Mouse (Mus musculus) liver, embryonic 14.5 days (tissue): ENCODE measurements around the gene Tnxb. TPM values are rescaled to one million over a fixed set of nuclear protein-coding genes. Genes with fewer than 3 reads are reported as not detected.
"Not testable (repeated sequence)": the region's sequence is repeated elsewhere in the genome, so short reads cannot be mapped to it uniquely, and the experiment has no call there.

Experiments used
- ATAC-seq: fragments of 200-750 bp; cut with Nextera tagmentation; 2 replicates; pipeline ENCODE4 v1.8.0; 2017; ENCODE audit warnings: moderate number of reproducible peaks, mild to moderate bottlenecking, moderate library complexity; ENCODE audit not compliant: insufficient read depth
- DNase-seq, 3 experiments: peaks; one replicate each; pipeline ENCODE4 v3.0.0-alpha.2; 2012 to 2013; ENCODE audit warnings: low read depth in 3 of 3, low spot score in 3 of 3
- H3K27ac ChIP-seq: fragments of 300-500 bp; sonication (generic); 2 replicates; pipeline ENCODE4 v1.5.1; 2014; ENCODE audit warnings: moderate library complexity, mild to moderate bottlenecking, control low read depth, inconsistent platforms
- H3K27me3 ChIP-seq: fragments of 300-500 bp; sonication (generic); 2 replicates; pipeline ENCODE4 v1.6.1; 2014; ENCODE audit warnings: mild to moderate bottlenecking, low read length, moderate library complexity; ENCODE audit not compliant: control insufficient read depth, insufficient read depth
- H3K36me3 ChIP-seq: fragments of 300-500 bp; sonication (generic); replicated peaks from 2 replicates; pipeline ENCODE4 v1.6.1; 2014; ENCODE audit warnings: low read depth; ENCODE audit not compliant: control insufficient read depth, insufficient read depth
- H3K4me1 ChIP-seq, 2 experiments: fragments of 200-500 bp in 1 of 2; fragments of 300-500 bp in 1 of 2; sonication (generic) in 1 of 2; replicated peaks; 2 replicates each; pipeline ENCODE4 v1.6.1; 2012 to 2014; ENCODE audit warnings: antibody characterized with exemption in 1 of 2, inconsistent platforms in 1 of 2, low read length in 1 of 2; ENCODE audit not compliant: control insufficient read depth in 2 of 2, insufficient read depth in 2 of 2
- H3K4me2 ChIP-seq: fragments of 300-500 bp; sonication (generic); 2 replicates; pipeline ENCODE4 v1.6.1; 2014; ENCODE audit warnings: low read depth, mild to moderate bottlenecking, control low read depth, moderate library complexity
- H3K4me3 ChIP-seq, 2 experiments: fragments of 200-500 bp in 1 of 2; fragments of 300-500 bp in 1 of 2; sonication (generic) in 1 of 2; 2 replicates each; pipeline ENCODE4 v1.5.1; 2012 to 2014; ENCODE audit warnings: low read depth in 2 of 2, low read length in 2 of 2, mild to moderate bottlenecking in 2 of 2, control low read depth in 1 of 2, inconsistent platforms in 1 of 2, moderate library complexity in 1 of 2; ENCODE audit not compliant: insufficient read depth in 1 of 2
- H3K9ac ChIP-seq: fragments of 300-500 bp; sonication (generic); replicated peaks from 2 replicates; pipeline ENCODE4 v1.6.1; 2014; ENCODE audit warnings: mild to moderate bottlenecking, control low read depth, moderate library complexity
- H3K9me3 ChIP-seq: fragments of 300-500 bp; sonication (generic); 2 replicates; pipeline ENCODE4 v1.6.1; 2016; ENCODE audit warnings: low read length, mixed read lengths; ENCODE audit not compliant: control insufficient read depth
- CTCF ChIP-seq: IDR thresholded peaks from 2 replicates; pipeline ENCODE4 v1.5.1; 2016; ENCODE audit warnings: antibody characterized with exemption, low read depth, control low read depth
- EP300 ChIP-seq: IDR thresholded peaks from 2 replicates; pipeline ENCODE4 v1.6.1; 2016; ENCODE audit warnings: antibody characterized with exemption, low read depth
- WGBS: fragments of 180-500 bp; shearing (Covaris S2); extraction: QIAGEN DNeasy Blood & Tissue Kit; methylation state at CpG from one replicate; pipeline ENCODE4 v1.1.7; 2014; ENCODE audit not compliant: insufficient replicate concordance; 5-methylcytosine and 5-hydroxymethylcytosine counted together
- polyA plus RNA-seq, 2 experiments: library from polyadenylated mRNA; depleted of rRNA in 1 of 2; stranded (reverse) in 1 of 2; unstranded in 1 of 2; fragments of >200 nt; fragmentation: Nextera tagmentation in 1 of 2; extraction: Ambion mirVana in 1 of 2; gene quantifications; 2 replicates each; pipeline versions ENCODE4 v1.2.1 to v1.2.3; 2012 to 2014

Gene Tnxb
- polyA plus RNA-seq, 2 experiments: 0.13 to 0.17 TPM

GRCm38 (mm10) chr17:34739708-34740107, 69.4 kb downstream of the Tnxb start:
- H3K4me3 ChIP-seq, ATAC-seq, H3K27me3 ChIP-seq, H3K9me3 ChIP-seq, DNase-seq, H3K27ac ChIP-seq, H3K9ac ChIP-seq, H3K4me2 ChIP-seq, H3K4me1 ChIP-seq, H3K36me3 ChIP-seq: not testable (repeated sequence)
- WGBS: 68% methylated on average over 7 of the region's 7 CpGs

GRCm38 (mm10) chr17:34740280-34740679, 69.9 kb downstream of the Tnxb start:
- no peak for TF ChIP-seq CTCF
- TF ChIP-seq EP300: no peak
- Histone ChIP-seq H3K9me3 (no peaks in the 10 kb centered on the region), H3K4me1 (no peaks in the 10 kb centered on the region), H3K4me3 (no peak overlapping the region), H3K4me2 (no peak overlapping the region), H3K36me3 (no peaks in the 10 kb centered on the region), H3K27ac (no peak overlapping the region), H3K27me3 (no peaks in the 10 kb centered on the region), H3K9ac (no peak overlapping the region)
- ATAC-seq (no peak), DNase-seq (no peak)
- 21% methylated on average over 4 of the region's 4 CpGs for WGBS

GRCm38 (mm10) chr17:34743719-34744118, 73.4 kb downstream of the Tnxb start, which contains the start of gene C4b:
C4b (minus strand) TSS chr17:34743882.
- H3K9ac ChIP-seq: no peak within 1 kb of the TSS
- TF ChIP-seq EP300 (no peak), CTCF (no peak)
- no peak within 1 kb of the TSS for H3K27ac ChIP-seq
- 71% methylated on average over 7 of the region's 7 CpGs for whole genome bisulfite sequencing
- no peak within 1 kb of the TSS for H3K4me2 ChIP-seq
- ATAC-seq (peak; percentile 35; the same call in 1 of the 2 replicates), DNase-seq (no peak)
- H3K4me3 ChIP-seq: no peak within 1 kb of the TSS
- no peaks in the 10 kb centered on the region for H3K36me3 ChIP-seq
- no peaks in the 10 kb centered on the region for H3K9me3 ChIP-seq
- no peaks in the 10 kb centered on the region for H3K4me1 ChIP-seq
- no peaks in the 10 kb centered on the region for H3K27me3 ChIP-seq

GRCm38 (mm10) chr17:34744206-34744605, 73.9 kb downstream of the Tnxb start:
- Histone ChIP-seq H3K27me3 (no peaks in the 10 kb centered on the region), H3K4me3 (no peak overlapping the region), H3K27ac (no peak overlapping the region), H3K4me2 (no peak overlapping the region), H3K9me3 (no peaks in the 10 kb centered on the region), H3K4me1 (no peaks in the 10 kb centered on the region), H3K9ac (no peak overlapping the region), H3K36me3 (no peaks in the 10 kb centered on the region)
- 61% methylated on average over 6 of the region's 6 CpGs for WGBS
- no peak for ATAC-seq
- no peak for TF ChIP-seq CTCF
- no peak for TF ChIP-seq EP300
- DNase-seq: no peak

- not testable (repeated sequence) for H3K4me3 ChIP-seq, DNase-seq, H3K36me3 ChIP-seq, H3K27me3 ChIP-seq, H3K4me2 ChIP-seq, ATAC-seq, H3K27ac ChIP-seq, H3K4me1 ChIP-seq, H3K9ac ChIP-seq, H3K9me3 ChIP-seq
- WGBS: 67% methylated on average over 6 of the region's 6 CpGs
Observed at GRCm38 (mm10) chr17:34744611-34745010, 74.3 kb downstream of the Tnxb start.

GRCm38 (mm10) chr17:34745166-34745565, 74.8 kb downstream of the Tnxb start:
- not testable (repeated sequence) for DNase-seq, H3K4me2 ChIP-seq, H3K4me1 ChIP-seq, H3K9ac ChIP-seq, H3K27me3 ChIP-seq, ATAC-seq, H3K9me3 ChIP-seq, H3K36me3 ChIP-seq, H3K4me3 ChIP-seq, H3K27ac ChIP-seq
- 67% methylated on average over 4 of the region's 4 CpGs for WGBS
